Mouse (Mus musculus) myocyte (in vitro differentiated cells): Measurements from ENCODE around the gene Hsd17b13. TPM values are rescaled to one million over a fixed set of nuclear protein-coding genes. Genes with fewer than 3 reads are reported as not detected.

ENCODE experiments used
- H3K27me3 ChIP-seq: one replicate; pipeline ENCODE4 v1.6.1; 2011; ENCODE audit not compliant: control insufficient read depth, insufficient read depth, insufficient read length
- H3K36me3 ChIP-seq: one replicate; pipeline ENCODE4 v1.6.1; 2011; ENCODE audit not compliant: control insufficient read depth, insufficient read depth
- H3K4me2 ChIP-seq: one replicate; pipeline ENCODE4 v1.6.1; 2011; ENCODE audit warnings: low read depth, control low read depth
- H3K4me3 ChIP-seq: one replicate; pipeline ENCODE4 v1.5.1; 2011; ENCODE audit warnings: mild to moderate bottlenecking, control low read depth, moderate library complexity
- H3K79me2 ChIP-seq: one replicate; pipeline ENCODE4 v1.6.1; 2011; ENCODE audit not compliant: control insufficient read depth, insufficient read depth
- H3ac ChIP-seq: one replicate; pipeline ENCODE4 v1.6.1; 2011; ENCODE audit not compliant: control insufficient read depth, insufficient read length
- CEBPB ChIP-seq: IDR thresholded peaks from 2 replicates; pipeline ENCODE4 v1.6.1; 2011; ENCODE audit warnings: mild to moderate bottlenecking, moderate library complexity; ENCODE audit not compliant: poor library complexity, insufficient read depth, severe bottlenecking
- E2F4 ChIP-seq: IDR thresholded peaks from one replicate; pipeline ENCODE4 v1.6.1; 2011; ENCODE audit warnings: mild to moderate bottlenecking, control low read depth, moderate library complexity; ENCODE audit not compliant: insufficient read depth
- MAX ChIP-seq: IDR thresholded peaks from one replicate; pipeline ENCODE4 v1.6.1; 2011; ENCODE audit warnings: low read depth, mild to moderate bottlenecking, control low read depth
- MYOD1 ChIP-seq, 3 experiments: IDR thresholded peaks; one replicate each; pipeline ENCODE4 v1.6.1; 2011; ENCODE audit warnings: control low read depth in 2 of 3, low read depth in 2 of 3, mild to moderate bottlenecking in 2 of 3, moderate library complexity in 1 of 3; ENCODE audit not compliant: insufficient read length in 2 of 3, control insufficient read depth in 1 of 3
- MYOG ChIP-seq, 3 experiments: IDR thresholded peaks; one replicate each; pipeline ENCODE4 v1.6.1; 2011; ENCODE audit warnings: control low read depth in 2 of 3, low read depth in 2 of 3, mild to moderate bottlenecking in 2 of 3; ENCODE audit not compliant: insufficient read length in 2 of 3, control insufficient read depth in 1 of 3, insufficient read depth in 1 of 3
- POLR2A ChIP-seq: IDR thresholded peaks from one replicate; pipeline ENCODE4 v1.6.1; 2011; ENCODE audit warnings: low read depth, mild to moderate bottlenecking, control low read depth, moderate library complexity; ENCODE audit not compliant: insufficient read length
- POLR2AphosphoS2 ChIP-seq: IDR thresholded peaks from one replicate; pipeline ENCODE4 v1.6.1; 2011; ENCODE audit warnings: low read depth, control low read depth; ENCODE audit not compliant: insufficient read length
- REST ChIP-seq: IDR thresholded peaks from one replicate; pipeline ENCODE4 v1.6.1; 2011; ENCODE audit warnings: mild to moderate bottlenecking, control low read depth, moderate library complexity; ENCODE audit not compliant: insufficient read depth, insufficient read length
- SRF ChIP-seq: IDR thresholded peaks from one replicate; pipeline ENCODE4 v1.6.1; 2011; ENCODE audit warnings: low read depth; ENCODE audit not compliant: control insufficient read depth, insufficient read length
- TCF12 ChIP-seq: IDR thresholded peaks from one replicate; pipeline ENCODE4 v1.6.1; 2011; ENCODE audit warnings: mild to moderate bottlenecking, control low read depth; ENCODE audit not compliant: poor library complexity, insufficient read depth, severe bottlenecking
- TCF3 ChIP-seq: IDR thresholded peaks from one replicate; pipeline ENCODE4 v1.6.1; 2011; ENCODE audit warnings: low read depth, control low read depth; ENCODE audit not compliant: insufficient read length
- USF1 ChIP-seq: IDR thresholded peaks from one replicate; pipeline ENCODE4 v1.6.1; 2011; ENCODE audit warnings: low read depth, mild to moderate bottlenecking, control low read depth, moderate library complexity
- polyA plus RNA-seq: library from polyadenylated mRNA; unstranded; fragments of >200 nt; fragmentation: generic; extraction: Trizol; gene quantifications from one replicate; pipeline ENCODE4 v1.2.1, GENCODE M21; 2012; ENCODE audit warnings: missing spikeins

Hsd17b13 gene
- polyA plus RNA-seq, 1 experiment, result 0.53 TPM

- Histone ChIP-seq H3K4me2 (no peak overlapping the region), H3K36me3 (no peaks in the 10 kb centered on the region), H3ac (no peak overlapping the region), H3K4me3 (no peak overlapping the region), H3K79me2 (no peaks in the 10 kb centered on the region), H3K27me3 (no peaks in the 10 kb centered on the region)
- TF ChIP-seq MYOD1 (IDR thresholded peaks at IDR 0.05; ENCODE audit: control insufficient read depth in 1 of 3, insufficient read length in 2 of 3, low read depth in 2 of 3) (no peak), E2F4 (no peak), MAX (no peak), MYOG (IDR thresholded peaks at IDR 0.05; ENCODE audit: control insufficient read depth in 1 of 3, insufficient read depth in 1 of 3, insufficient read length in 2 of 3, low read depth in 2 of 3) (no peak), SRF (no peak), CEBPB (no peak), TCF12 (no peak), POLR2AphosphoS2 (no peak), POLR2A (no peak)
Measured at GRCm38 (mm10) chr5:103992831-103993230, 15.6 kb upstream of the Hsd17b13 start.

GRCm38 (mm10) chr5:103980705-103981560 lies 3.7 kb upstream of the Hsd17b13 start:
- Histone ChIP-seq H3K27me3 (no peaks in the 10 kb centered on the region), H3K36me3 (no peaks in the 10 kb centered on the region), H3K4me2 (no peak overlapping the region), H3ac (no peak overlapping the region), H3K4me3 (no peak overlapping the region), H3K79me2 (no peaks in the 10 kb centered on the region)
- TF ChIP-seq MYOD1 (IDR thresholded peaks at IDR 0.05; ENCODE audit: control insufficient read depth in 1 of 3, insufficient read length in 2 of 3, low read depth in 2 of 3) (no peak), MYOG (IDR thresholded peaks at IDR 0.05; ENCODE audit: control insufficient read depth in 1 of 3, insufficient read depth in 1 of 3, insufficient read length in 2 of 3, low read depth in 2 of 3) (no peak), MAX (no peak), USF1 (no peak), TCF12 (no peak), POLR2A (no peak), REST (no peak), CEBPB (no peak), POLR2AphosphoS2 (no peak), TCF3 (no peak), E2F4 (no peak), SRF (no peak)

GRCm38 (mm10) chr5:103977907-103978570 lies 829 bp upstream of the Hsd17b13 start:
- Histone ChIP-seq H3K27me3 (no peaks in the 10 kb centered on the region), H3K79me2 (no peaks in the 10 kb centered on the region), H3K36me3 (no peaks in the 10 kb centered on the region), H3K4me2 (peak overlapping the region; percentile 1), H3ac (no peak overlapping the region), H3K4me3 (no peak overlapping the region)
- TF ChIP-seq MYOD1 (IDR thresholded peaks at IDR 0.05; ENCODE audit: control insufficient read depth in 1 of 3, insufficient read length in 2 of 3, low read depth in 2 of 3), result peak in 1 of 3 experiments; percentile 71
- TF ChIP-seq SRF, result no peak
- TF ChIP-seq MYOG (IDR thresholded peaks at IDR 0.05; ENCODE audit: control insufficient read depth in 1 of 3, insufficient read depth in 1 of 3, insufficient read length in 2 of 3, low read depth in 2 of 3), result peak in 2 of 3 experiments; percentile 47 to 48

GRCm38 (mm10) chr5:103975736-103976135 lies 1.5 kb downstream of the Hsd17b13 start:
- no peak for TF ChIP-seq REST
- TF ChIP-seq MAX, result no peak
- no peak for TF ChIP-seq TCF3
- TF ChIP-seq SRF, result no peak
- TF ChIP-seq POLR2AphosphoS2, result no peak
- TF ChIP-seq USF1, result no peak
- no peak for TF ChIP-seq TCF12
- no peak for TF ChIP-seq POLR2A
- no peak for TF ChIP-seq CEBPB
- TF ChIP-seq MYOD1 (IDR thresholded peaks at IDR 0.05; ENCODE audit: control insufficient read depth in 1 of 3, insufficient read length in 2 of 3, low read depth in 2 of 3), result no peak
- H3K36me3 ChIP-seq, result no peaks in the 10 kb centered on the region
- no peak overlapping the region for H3ac ChIP-seq
- H3K4me2 ChIP-seq, result no peak overlapping the region
- H3K79me2 ChIP-seq, result no peaks in the 10 kb centered on the region
- no peak overlapping the region for H3K4me3 ChIP-seq
- H3K27me3 ChIP-seq, result no peaks in the 10 kb centered on the region

- no peak overlapping the region for H3K4me3 ChIP-seq
- no peaks in the 10 kb centered on the region for H3K79me2 ChIP-seq
- TF ChIP-seq POLR2A (no peak), E2F4 (no peak), USF1 (no peak), TCF12 (no peak), MYOD1 (IDR thresholded peaks at IDR 0.05; ENCODE audit: control insufficient read depth in 1 of 3, insufficient read length in 2 of 3, low read depth in 2 of 3) (no peak), MYOG (IDR thresholded peaks at IDR 0.05; ENCODE audit: control insufficient read depth in 1 of 3, insufficient read depth in 1 of 3, insufficient read length in 2 of 3, low read depth in 2 of 3) (no peak), REST (no peak), TCF3 (no peak), POLR2AphosphoS2 (no peak), SRF (no peak), MAX (no peak), CEBPB (no peak)
- no peaks in the 10 kb centered on the region for H3K36me3 ChIP-seq
- no peak overlapping the region for H3K4me2 ChIP-seq
- H3K27me3 ChIP-seq, result peaks cover 7% of the 10 kb centered on the region
- no peak overlapping the region for H3ac ChIP-seq
Measured at GRCm38 (mm10) chr5:103972801-103973200, 4.4 kb downstream of the Hsd17b13 start.
